Comparison of ENCODE assay signal across 8 mouse cellular contexts in genomic region chr6:140733641-140733986, GRCm38 (mm10). TPM values are rescaled to one million over a fixed set of nuclear protein-coding genes. Genes with fewer than 3 reads are reported as not detected.
A peak's percentile ranks its signal among the peaks of the same experiment; 100 is the strongest.
DNase-seq lines count a peak whose midpoint lies in the region; ATAC-seq and TF ChIP-seq lines count a peak whose summit lies in the region.

No protein-coding gene starts in this region.

- peaks cover 13% of the 10 kb centered on the region; the same call in 1 of the 2 replicates for H3K4me1 ChIP-seq in embryonic facial prominence, embryonic 10.5 days
- H3K4me1 ChIP-seq in heart, embryonic 15.5 days (replicated peaks): 0 out of 2 replicates have a peak, but pooled peaks cover 2% of the 10 kb centered on the region
- peaks cover 8% of the 10 kb centered on the region for H3K4me1 ChIP-seq in limb, embryonic 10.5 days
- H3K4me1 ChIP-seq in neural tube, embryonic 13.5 days (replicated peaks): peaks cover 8% of the 10 kb centered on the region

- no peaks in the 10 kb centered on the region for H3K36me3 ChIP-seq in embryonic facial prominence, embryonic 10.5 days (replicated peaks)
- no peaks in the 10 kb centered on the region for H3K36me3 ChIP-seq in heart, embryonic 15.5 days
- no peaks in the 10 kb centered on the region for H3K36me3 ChIP-seq in limb, embryonic 10.5 days
- H3K36me3 ChIP-seq in neural tube, embryonic 13.5 days: no peaks in the 10 kb centered on the region

- H3K9ac ChIP-seq in heart, embryonic 15.5 days: peak overlapping the region; percentile 23; the same call in 1 of the 2 replicates
- H3K9ac ChIP-seq in neural tube, embryonic 13.5 days: peak overlapping the region; percentile 54

- 0 out of 2 replicates have a peak, but pooled peaks have one; percentile 22 for ATAC-seq in heart, embryonic 15.5 days (replicated peaks; ENCODE audit: insufficient number of reproducible peaks, insufficient read depth, low FRiP score, low read depth)
- ATAC-seq in neural tube, embryonic 13.5 days (ENCODE audit: low read depth): 0 out of 2 replicates have a peak, but pooled peaks have one; percentile 44

- peaks cover 11% of the 10 kb centered on the region for H3K27me3 ChIP-seq in embryonic facial prominence, embryonic 10.5 days (replicated peaks; ENCODE audit: low read depth, poor library complexity, severe bottlenecking)
- no peaks in the 10 kb centered on the region for H3K27me3 ChIP-seq in heart, embryonic 15.5 days
- H3K27me3 ChIP-seq in limb, embryonic 10.5 days (ENCODE audit: low read depth, poor library complexity, severe bottlenecking): peaks cover 9% of the 10 kb centered on the region; the same call in 1 of the 2 replicates
- no peaks in the 10 kb centered on the region for H3K27me3 ChIP-seq in neural tube, embryonic 13.5 days

- no peak for TF ChIP-seq CTCF in layer of hippocampus, adult 2 months (conservative IDR thresholded peaks at IDR 0.05)

- H3K9me3 ChIP-seq in embryonic facial prominence, embryonic 10.5 days: 0 out of 2 replicates have a peak, but pooled peaks cover 4% of the 10 kb centered on the region
- H3K9me3 ChIP-seq in heart, embryonic 15.5 days (replicated peaks): no peaks in the 10 kb centered on the region
- H3K9me3 ChIP-seq in limb, embryonic 10.5 days (replicated peaks): no peaks in the 10 kb centered on the region
- 0 out of 2 replicates have a peak, but pooled peaks cover 6% of the 10 kb centered on the region for H3K9me3 ChIP-seq in neural tube, embryonic 13.5 days

- H3K4me2 ChIP-seq in heart, embryonic 15.5 days: peak overlapping the region; percentile 63
- peak overlapping the region; percentile 55 for H3K4me2 ChIP-seq in neural tube, embryonic 13.5 days

- peak overlapping the region; percentile 49 for H3K4me3 ChIP-seq in layer of hippocampus, adult 2 months
- H3K4me3 ChIP-seq in embryonic facial prominence, embryonic 10.5 days: peak overlapping the region; percentile 50
- peak overlapping the region; percentile 35 for H3K4me3 ChIP-seq in heart, embryonic 15.5 days
- H3K4me3 ChIP-seq in limb, embryonic 10.5 days: peak overlapping the region; percentile 40
- peak overlapping the region; percentile 31 for H3K4me3 ChIP-seq in neural tube, embryonic 13.5 days

- WGBS in embryonic facial prominence, embryonic 10.5 days: 9% methylated on average over 15 of the region's 15 CpGs
- 6% methylated on average over 15 of the region's 15 CpGs for WGBS in heart, embryonic 15.5 days
- WGBS in limb, embryonic 10.5 days: 5% methylated on average over 15 of the region's 15 CpGs
- 14% methylated on average over 15 of the region's 15 CpGs for WGBS in neural tube, embryonic 13.5 days

- no peak for DNase-seq in layer of hippocampus, adult 2 months (ENCODE audit: low spot score in 2 of 2)
- no peak for DNase-seq in layer of hippocampus, adult 9-10 months (ENCODE audit: low spot score)
- DNase-seq in embryonic facial prominence, embryonic 10.5 days (ENCODE audit: low spot score): peak; percentile 37
- peak; percentile 37 for DNase-seq in limb, embryonic 10.5 days (ENCODE audit: low spot score)
- no peak for DNase-seq in spleen, postnatal 4 days (ENCODE audit: low spot score in 2 of 2)
- DNase-seq in frontal cortex, postnatal 14 days (ENCODE audit: low spot score in 2 of 2): no peak

- H3K27ac ChIP-seq in layer of hippocampus, adult 2 months: no peak overlapping the region
- H3K27ac ChIP-seq in embryonic facial prominence, embryonic 10.5 days (replicated peaks): 0 out of 2 replicates have a peak overlapping the region, but pooled peaks have one; percentile 51
- no peak overlapping the region for H3K27ac ChIP-seq in heart, embryonic 15.5 days
- peak overlapping the region; percentile 34; the same call in 1 of the 2 replicates for H3K27ac ChIP-seq in limb, embryonic 10.5 days
- no peak overlapping the region for H3K27ac ChIP-seq in neural tube, embryonic 13.5 days (replicated peaks)

RNA-seq across cellular contexts. Expression of gene Gm11077, which starts 4.5 kb away (rescaled TPM):
- not detected for total RNA-seq in layer of hippocampus, adult 2 months (2021)
- not detected in 2 replicates for polyA plus RNA-seq in embryonic facial prominence, embryonic 10.5 days (2016; fragmentation: Nextera tagmentation; extraction: Ambion mirVana)
- not detected in 2 replicates for polyA plus RNA-seq in heart, embryonic 15.5 days (2015; fragmentation: Nextera tagmentation; extraction: Ambion mirVana)
- polyA plus RNA-seq in limb, embryonic 10.5 days (2016; fragmentation: Nextera tagmentation; extraction: Ambion mirVana): not detected in 2 replicates
- not detected in 2 replicates for polyA plus RNA-seq in neural tube, embryonic 13.5 days (2015; fragmentation: Nextera tagmentation; extraction: Ambion mirVana)

Comparison
In these comparisons a context has a peak if more than half of its experiments do, and no peak if none do; other contexts are left out.
1. DNase-seq: peak in embryonic facial prominence, embryonic 10.5 days (single experiment) and limb, embryonic 10.5 days (single experiment); none in layer of hippocampus, adult 2 months (0 of 2), layer of hippocampus, adult 9-10 months (single experiment), spleen, postnatal 4 days (0 of 2) and frontal cortex, postnatal 14 days (0 of 2).
2. H3K27ac ChIP-seq: peak in embryonic facial prominence, embryonic 10.5 days (single experiment) and limb, embryonic 10.5 days (single experiment); none in layer of hippocampus, adult 2 months (single experiment), heart, embryonic 15.5 days (single experiment) and neural tube, embryonic 13.5 days (single experiment).
3. Peak in every context shown above with its lines, with median percentiles within 50 percentile points of each other: H3K4me3 ChIP-seq.